Mouse (Mus musculus): ENCODE measurements at regions not wholly inside any gene's neighbourhood (a gene's known extent, or its start where the extent isn't known, plus 50 kb on each side); places are given as distances from the start of the nearest gene placed in this dataset.

DNA sequence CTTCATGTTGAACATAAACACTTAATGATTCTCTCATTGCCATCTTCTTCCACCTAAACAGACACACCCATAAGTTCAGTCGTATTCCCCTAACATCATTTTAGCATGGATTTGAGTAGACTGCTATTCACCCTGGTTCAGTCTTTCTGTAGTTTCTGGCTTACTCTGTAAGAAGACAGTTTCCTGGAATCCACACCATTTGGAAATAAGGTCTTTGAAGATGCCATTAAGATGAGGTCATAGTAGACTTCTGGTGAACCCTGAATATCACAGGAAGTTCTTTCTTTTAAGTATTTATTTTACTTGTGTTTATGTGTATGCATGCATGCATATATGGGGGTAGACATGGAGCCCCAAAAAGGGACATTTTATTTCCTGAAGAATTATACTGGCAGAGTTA lies 187.7 kb downstream of the Rnf152 start:
- H3K36me3 ChIP-seq: no peaks in the 10 kb centered on the region
- H3K9me3 ChIP-seq: no peaks in the 10 kb centered on the region
- WGBS: 87% methylated on average over 1 of the region's 1 CpGs
- no peak overlapping the region for H3K4me3 ChIP-seq
- no peaks in the 10 kb centered on the region for H3K4me1 ChIP-seq (replicated peaks)
- H3K27me3 ChIP-seq (ENCODE audit: insufficient read depth, poor library complexity, severe bottlenecking): no peaks in the 10 kb centered on the region
- no peak for DNase-seq (ENCODE audit: low spot score)
- no peak overlapping the region for H3K27ac ChIP-seq

DNA sequence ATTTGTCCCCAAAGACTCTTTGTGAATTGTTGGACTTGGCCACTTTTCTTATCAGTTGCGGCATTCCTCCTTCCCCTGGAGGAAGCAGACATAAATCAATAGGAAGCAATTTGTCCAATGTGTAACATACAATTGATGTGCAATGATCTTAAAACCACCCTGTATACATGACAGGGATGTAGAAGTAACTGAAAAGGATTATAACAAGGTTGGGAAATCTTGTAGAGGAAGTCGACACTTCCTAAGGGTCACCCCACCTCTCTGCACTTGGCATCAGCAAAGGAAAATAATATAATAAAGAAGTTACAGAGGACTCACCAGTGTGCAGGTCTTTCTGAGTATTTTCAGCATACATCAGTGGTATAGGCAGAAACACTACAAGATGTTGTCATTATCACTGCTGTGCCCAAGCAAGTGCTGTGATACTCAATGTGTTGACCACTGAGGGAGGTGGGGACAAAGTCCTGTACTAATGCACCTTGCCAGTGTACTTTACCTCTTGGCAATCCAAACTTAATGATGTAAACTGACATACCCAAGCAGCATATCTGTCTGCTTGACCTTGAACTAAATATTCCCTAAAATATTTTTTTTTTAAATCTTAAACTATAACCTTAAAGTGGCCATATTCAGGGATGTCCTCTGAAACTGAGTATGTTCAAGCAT lies 198.9 kb downstream of the Rnf152 start:
- Histone ChIP-seq H3K4me3 (no peak overlapping the region), H3K27me3 (ENCODE audit: insufficient read depth, poor library complexity, severe bottlenecking) (no peaks in the 10 kb centered on the region), H3K9me3 (no peaks in the 10 kb centered on the region), H3K36me3 (no peaks in the 10 kb centered on the region), H3K4me1 (replicated peaks) (no peaks in the 10 kb centered on the region), H3K27ac (no peak overlapping the region)
- 80% methylated on average over 2 of the region's 2 CpGs for WGBS
- no peak for DNase-seq (ENCODE audit: low spot score)

DNA sequence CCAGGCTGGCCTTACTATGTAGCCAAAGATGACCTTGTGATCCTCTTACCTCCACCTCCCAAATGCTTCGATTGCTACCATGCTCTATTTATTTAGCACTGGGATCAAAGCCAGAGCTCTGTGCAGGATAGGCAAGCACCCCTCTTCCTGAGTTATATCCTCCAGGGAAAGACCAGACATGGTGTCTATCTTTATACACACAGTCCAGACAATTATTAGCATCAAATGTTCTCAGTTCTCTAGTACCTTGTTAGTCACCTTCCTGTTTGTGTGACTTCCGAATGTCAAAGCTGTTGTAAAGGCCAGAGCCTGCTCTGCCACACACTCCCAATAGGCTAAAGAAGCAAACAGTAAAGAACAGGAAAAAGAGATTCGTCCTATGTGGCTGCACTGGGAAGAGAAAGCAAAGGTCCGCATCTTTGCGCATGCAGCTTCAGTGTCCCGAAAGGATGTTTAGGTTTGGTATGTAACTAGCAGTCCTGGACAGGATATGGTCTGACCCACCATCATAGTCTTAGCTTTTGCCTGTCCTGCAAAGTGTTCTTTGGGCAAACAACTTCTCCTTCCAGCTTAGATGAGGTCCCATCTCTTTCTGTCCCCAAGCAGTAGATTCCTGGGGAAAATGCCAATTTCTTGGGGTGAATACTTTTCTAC lies 204.2 kb downstream of the Rnf152 start:
- H3K4me1 ChIP-seq (replicated peaks): 0 out of 2 replicates have a peak, but pooled peaks cover 2% of the 10 kb centered on the region
- H3K27ac ChIP-seq: no peak overlapping the region
- H3K27me3 ChIP-seq (ENCODE audit: insufficient read depth, poor library complexity, severe bottlenecking): no peaks in the 10 kb centered on the region
- H3K4me3 ChIP-seq: no peak overlapping the region
- H3K9me3 ChIP-seq: no peaks in the 10 kb centered on the region
- DNase-seq (ENCODE audit: low spot score): no peak
- 84% methylated on average over 6 of the region's 6 CpGs for WGBS
- H3K36me3 ChIP-seq: no peaks in the 10 kb centered on the region

DNA sequence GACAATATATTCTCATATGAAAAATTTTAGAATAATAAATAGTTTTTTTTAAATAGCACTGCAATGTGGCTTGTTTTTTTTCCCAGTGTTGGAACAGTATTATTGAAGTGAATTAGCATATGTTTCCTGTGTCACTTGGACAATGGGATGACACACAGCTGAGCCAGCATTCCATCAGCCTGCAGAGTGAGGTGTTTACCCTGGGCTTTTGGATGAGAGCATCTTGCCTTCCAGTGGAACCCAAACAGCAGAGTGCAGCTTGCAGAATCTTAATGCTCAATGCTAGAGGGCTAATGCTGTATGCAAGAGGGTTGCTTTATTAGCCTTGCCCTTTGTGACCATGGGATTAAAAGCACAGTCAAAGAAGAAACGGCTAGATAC lies 205.1 kb downstream of the Rnf152 start:
- Histone ChIP-seq H3K9me3 (no peaks in the 10 kb centered on the region), H3K4me3 (no peak overlapping the region), H3K27ac (no peak overlapping the region), H3K4me1 (replicated peaks) (0 out of 2 replicates have a peak, but pooled peaks cover 2% of the 10 kb centered on the region), H3K36me3 (no peaks in the 10 kb centered on the region), H3K27me3 (ENCODE audit: insufficient read depth, poor library complexity, severe bottlenecking) (no peaks in the 10 kb centered on the region)
- WGBS: 55% methylated on average over 1 of the region's 1 CpGs
- DNase-seq (ENCODE audit: low spot score): no peak

DNA sequence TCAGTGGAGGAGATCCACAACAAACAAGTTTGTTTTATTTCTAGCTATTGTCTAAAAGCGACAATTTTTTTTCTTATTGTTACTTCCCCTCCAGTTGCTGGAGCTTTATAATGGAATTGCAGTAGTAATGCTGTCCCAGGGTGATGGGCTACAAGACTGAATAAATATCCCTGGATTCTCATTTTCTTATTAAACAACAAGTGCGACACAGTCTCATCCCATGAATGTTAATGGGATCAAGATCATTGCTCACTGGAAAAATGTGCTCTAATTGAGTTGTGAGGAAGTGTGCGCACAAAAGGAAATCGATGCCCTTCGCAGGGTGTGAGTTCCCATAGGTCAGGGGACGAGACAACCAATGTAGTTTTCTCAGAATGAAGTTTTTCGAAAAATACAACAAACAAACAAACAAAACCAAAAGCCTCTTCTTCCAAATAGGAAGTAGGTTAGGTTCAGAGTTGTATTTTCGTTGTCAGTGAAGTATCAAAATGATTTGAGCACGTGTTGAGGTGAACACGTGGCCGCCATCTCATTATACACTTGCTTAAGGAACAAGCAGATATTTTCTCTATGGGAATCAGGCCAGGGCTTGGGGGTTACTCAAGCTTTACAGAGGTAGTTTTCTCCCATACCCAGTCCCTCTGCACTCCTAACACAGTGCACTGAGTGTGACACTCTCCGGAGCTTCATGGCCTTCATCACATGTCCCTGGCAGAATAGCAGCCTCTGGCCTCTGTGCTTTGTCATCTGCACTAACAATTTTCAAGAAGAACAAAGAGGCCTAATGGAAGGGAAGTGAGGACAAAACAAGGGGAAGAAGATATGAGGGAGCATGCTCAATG lies 205.7 kb downstream of the Rnf152 start:
- H3K27me3 ChIP-seq (ENCODE audit: insufficient read depth, poor library complexity, severe bottlenecking): no peaks in the 10 kb centered on the region
- 0 out of 2 replicates have a peak, but pooled peaks cover 2% of the 10 kb centered on the region for H3K4me1 ChIP-seq (replicated peaks)
- no peaks in the 10 kb centered on the region for H3K36me3 ChIP-seq
- no peaks in the 10 kb centered on the region for H3K9me3 ChIP-seq
- DNase-seq (ENCODE audit: low spot score): no peak
- WGBS: 87% methylated on average over 12 of the region's 12 CpGs
- no peak overlapping the region for H3K27ac ChIP-seq
- H3K4me3 ChIP-seq: no peak overlapping the region

DNA sequence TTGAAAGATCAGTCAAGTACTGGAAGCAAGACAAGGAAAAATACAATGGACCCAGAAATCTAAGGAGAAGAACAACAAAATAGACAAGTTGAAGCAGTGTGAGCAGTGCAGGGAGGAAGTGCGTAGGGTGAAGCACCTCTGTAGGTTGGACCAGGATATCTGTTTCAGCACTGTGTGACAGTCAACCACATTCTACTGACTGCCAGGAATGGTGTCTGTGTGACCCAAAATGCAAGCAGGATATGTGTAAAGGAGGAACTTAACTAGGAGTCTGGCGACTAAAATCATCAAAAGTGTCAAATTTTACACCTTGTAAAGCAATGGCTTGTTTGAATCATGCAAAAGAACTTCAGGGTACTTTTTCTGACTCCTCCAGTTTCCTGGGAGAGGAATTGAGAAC lies 207.7 kb downstream of the Rnf152 start:
- no peak for DNase-seq (ENCODE audit: low spot score)
- H3K4me3 ChIP-seq: no peak overlapping the region
- WGBS: 88% methylated on average over 2 of the region's 2 CpGs
- H3K9me3 ChIP-seq: no peaks in the 10 kb centered on the region
- H3K27ac ChIP-seq: no peak overlapping the region
- no peaks in the 10 kb centered on the region for H3K36me3 ChIP-seq
- H3K4me1 ChIP-seq (replicated peaks): 0 out of 2 replicates have a peak, but pooled peaks cover 2% of the 10 kb centered on the region
- no peaks in the 10 kb centered on the region for H3K27me3 ChIP-seq (ENCODE audit: insufficient read depth, poor library complexity, severe bottlenecking)

DNA sequence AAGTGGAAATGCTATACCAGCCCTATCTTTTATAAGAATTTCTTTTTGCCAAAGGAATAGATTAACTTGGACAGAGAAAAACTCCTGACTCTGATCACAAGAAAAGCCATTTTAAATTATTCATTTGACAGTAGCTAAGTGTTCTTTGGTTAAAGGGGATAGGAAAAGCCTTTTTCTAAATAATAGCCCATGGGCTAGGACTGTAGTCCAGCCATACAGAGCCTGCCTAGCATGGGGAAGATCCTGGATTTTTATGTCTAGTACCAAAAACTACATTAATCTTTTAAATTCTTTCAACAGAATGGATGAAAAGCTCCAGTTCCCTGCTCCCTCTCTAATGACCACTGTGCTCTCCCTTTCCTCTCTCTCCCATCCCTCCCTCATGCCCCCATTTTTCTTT lies 208.5 kb downstream of the Rnf152 start:
- Histone ChIP-seq H3K4me3 (no peak overlapping the region), H3K27ac (no peak overlapping the region), H3K27me3 (ENCODE audit: insufficient read depth, poor library complexity, severe bottlenecking) (no peaks in the 10 kb centered on the region), H3K36me3 (no peaks in the 10 kb centered on the region), H3K9me3 (no peaks in the 10 kb centered on the region), H3K4me1 (replicated peaks) (0 out of 2 replicates have a peak, but pooled peaks cover 2% of the 10 kb centered on the region)
- no peak for DNase-seq (ENCODE audit: low spot score)

DNA sequence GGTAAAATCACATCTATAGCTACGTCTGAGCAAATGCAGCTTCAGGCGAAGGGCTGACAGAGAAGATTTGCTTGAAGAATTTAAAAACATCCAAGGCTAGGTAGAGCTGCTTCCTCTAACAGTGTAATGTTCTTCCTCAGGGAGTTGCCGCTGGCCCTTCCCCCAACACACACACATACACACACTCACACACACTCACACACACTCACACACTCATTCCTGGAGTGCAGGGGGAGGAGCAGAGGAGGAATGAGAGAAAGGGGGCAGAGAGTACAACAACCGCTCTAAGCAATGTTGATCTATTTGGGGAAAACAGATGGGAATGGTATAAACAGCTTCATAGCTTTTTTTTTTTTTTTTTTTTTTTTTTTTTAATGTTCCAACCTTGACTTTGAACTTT lies 232.6 kb downstream of the Rnf152 start:
- Histone ChIP-seq H3K36me3 (no peaks in the 10 kb centered on the region), H3K4me3 (no peak overlapping the region), H3K27ac (no peak overlapping the region), H3K27me3 (ENCODE audit: insufficient read depth, poor library complexity, severe bottlenecking) (no peaks in the 10 kb centered on the region), H3K9me3 (no peaks in the 10 kb centered on the region), H3K4me1 (replicated peaks) (no peaks in the 10 kb centered on the region)
- DNase-seq (ENCODE audit: low spot score): no peak
- WGBS: 77% methylated on average over 4 of the region's 4 CpGs

DNA sequence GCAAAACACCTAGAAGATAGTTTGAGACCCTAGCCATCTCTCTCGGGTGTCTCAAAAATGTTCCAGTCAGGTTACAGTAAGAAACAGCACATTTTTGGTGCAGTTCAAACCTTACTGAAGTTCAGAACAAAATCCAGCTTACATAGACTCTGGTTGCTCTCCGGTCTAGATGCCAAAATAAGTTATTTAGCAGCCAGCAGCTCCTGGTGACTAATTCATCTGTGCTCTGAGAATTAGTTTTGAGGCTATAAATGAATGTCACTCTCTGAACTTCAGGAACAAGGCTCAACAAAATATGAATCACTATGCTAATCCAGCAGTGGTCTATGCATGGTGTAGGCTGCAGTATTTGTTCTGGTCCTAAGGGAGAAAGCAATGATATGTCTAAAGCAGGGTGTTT lies 238.6 kb downstream of the Rnf152 start:
- no peak overlapping the region for H3K4me3 ChIP-seq
- no peak overlapping the region for H3K27ac ChIP-seq
- DNase-seq (ENCODE audit: low spot score): no peak
- H3K27me3 ChIP-seq (ENCODE audit: insufficient read depth, poor library complexity, severe bottlenecking): no peaks in the 10 kb centered on the region
- H3K4me1 ChIP-seq (replicated peaks): no peaks in the 10 kb centered on the region
- 88% methylated on average over 2 of the region's 2 CpGs for WGBS
- H3K36me3 ChIP-seq: no peaks in the 10 kb centered on the region
- no peaks in the 10 kb centered on the region for H3K9me3 ChIP-seq

DNA sequence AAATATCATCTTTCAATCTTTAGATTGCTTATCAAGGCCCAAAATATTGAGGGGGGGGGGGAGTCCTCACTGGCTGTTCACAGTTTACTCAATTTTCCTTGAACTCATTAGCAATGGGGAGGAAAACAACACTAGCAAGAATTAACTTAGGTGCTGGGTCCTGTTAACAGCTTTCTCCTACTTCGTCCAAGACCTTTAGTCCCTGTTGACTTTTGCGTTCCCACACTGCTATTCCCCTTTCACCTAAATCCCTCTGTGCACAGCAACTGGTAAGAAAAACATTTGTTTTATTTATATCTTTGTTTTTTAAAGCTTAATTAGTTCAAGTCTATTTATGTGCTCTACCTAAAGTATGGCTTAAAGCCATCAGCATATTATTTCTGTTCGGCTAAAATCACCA lies 240.3 kb downstream of the Rnf152 start:
- Histone ChIP-seq H3K4me3 (no peak overlapping the region), H3K36me3 (no peaks in the 10 kb centered on the region), H3K27me3 (ENCODE audit: insufficient read depth, poor library complexity, severe bottlenecking) (no peaks in the 10 kb centered on the region), H3K4me1 (replicated peaks) (0 out of 2 replicates have a peak, but pooled peaks cover 3% of the 10 kb centered on the region), H3K27ac (no peak overlapping the region), H3K9me3 (no peaks in the 10 kb centered on the region)
- no peak for DNase-seq (ENCODE audit: low spot score)
- WGBS: 88% methylated on average over 3 of the region's 3 CpGs

DNA sequence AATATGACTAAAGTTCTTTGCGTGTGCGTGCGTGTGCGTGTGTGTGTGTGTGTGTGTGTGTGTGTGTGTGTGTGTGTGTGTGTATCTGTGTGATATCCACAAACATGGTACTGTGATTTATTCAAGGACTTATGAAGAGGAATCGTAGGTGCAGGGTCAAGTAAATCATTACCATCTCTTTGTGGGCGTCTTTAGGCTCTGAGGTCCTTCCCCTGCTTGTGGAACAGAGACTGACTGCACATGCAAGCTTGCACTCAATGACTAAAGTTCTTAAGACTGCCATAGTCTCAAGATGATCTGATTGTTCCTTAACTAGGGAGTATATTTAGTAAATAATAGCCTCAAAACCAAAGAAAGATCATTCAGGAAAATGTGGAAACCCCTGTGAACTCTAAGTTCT lies 241.1 kb downstream of the Rnf152 start:
- no peak for DNase-seq (ENCODE audit: low spot score)
- no peaks in the 10 kb centered on the region for H3K36me3 ChIP-seq
- no peak overlapping the region for H3K27ac ChIP-seq
- no peaks in the 10 kb centered on the region for H3K27me3 ChIP-seq (ENCODE audit: insufficient read depth, poor library complexity, severe bottlenecking)
- H3K4me1 ChIP-seq (replicated peaks): 0 out of 2 replicates have a peak, but pooled peaks cover 5% of the 10 kb centered on the region
- 83% methylated on average over 6 of the region's 6 CpGs for WGBS
- no peaks in the 10 kb centered on the region for H3K9me3 ChIP-seq
- H3K4me3 ChIP-seq: no peak overlapping the region

DNA sequence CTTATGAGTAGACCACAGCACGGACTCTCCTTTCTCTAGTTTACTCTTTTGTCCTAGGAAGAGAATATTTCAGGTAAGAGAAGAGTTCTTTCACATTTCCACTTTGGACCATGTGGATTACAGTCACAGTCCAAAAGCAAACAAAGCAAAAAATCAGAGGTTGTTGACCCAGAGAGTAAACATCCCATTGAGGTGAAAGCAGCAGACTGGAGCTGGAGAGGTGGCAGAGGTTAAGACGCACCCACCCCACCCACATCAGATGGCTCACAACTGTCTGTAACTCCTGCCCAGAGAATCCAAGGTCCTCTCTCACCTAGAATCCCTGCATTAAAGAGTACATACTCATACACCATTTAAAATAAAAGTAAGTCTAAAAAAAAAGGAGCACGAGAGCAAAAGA lies 241.7 kb downstream of the Rnf152 start:
- no peak for DNase-seq (ENCODE audit: low spot score)
- H3K36me3 ChIP-seq: no peaks in the 10 kb centered on the region
- no peaks in the 10 kb centered on the region for H3K9me3 ChIP-seq
- 88% methylated on average over 3 of the region's 3 CpGs for WGBS
- no peak overlapping the region for H3K4me3 ChIP-seq
- H3K27ac ChIP-seq: no peak overlapping the region
- H3K4me1 ChIP-seq (replicated peaks): 0 out of 2 replicates have a peak, but pooled peaks cover 5% of the 10 kb centered on the region
- no peaks in the 10 kb centered on the region for H3K27me3 ChIP-seq (ENCODE audit: insufficient read depth, poor library complexity, severe bottlenecking)
